Mouse (Mus musculus) heart, adult 2 months (tissue): ENCODE results near the gene Satb2. TPM values are rescaled to one million over a fixed set of nuclear protein-coding genes. Genes with fewer than 3 reads are reported as not detected.

Experiments used
- DNase-seq, 2 experiments: peaks; one replicate each; pipeline ENCODE4 v3.0.0; 2021
- H3K27ac ChIP-seq: fragments of 200-600 bp; 2 replicates; pipeline ENCODE4 v1.8.1; 2022
- H3K27me3 ChIP-seq: fragments of 200-500 bp; 2 replicates; pipeline ENCODE4 v1.6.1; 2012; ENCODE audit warnings: mild to moderate bottlenecking, low read length, inconsistent platforms, mixed read lengths; ENCODE audit not compliant: control insufficient read depth, insufficient read depth
- H3K36me3 ChIP-seq: fragments of 200-500 bp; 2 replicates; pipeline ENCODE4 v1.6.1; 2012; ENCODE audit warnings: low read length, inconsistent platforms; ENCODE audit not compliant: control insufficient read depth, insufficient read depth
- H3K4me1 ChIP-seq: fragments of 200-500 bp; 2 replicates; pipeline ENCODE4 v1.6.1; 2011; ENCODE audit warnings: low read length; ENCODE audit not compliant: control insufficient read depth, insufficient read depth
- H3K4me3 ChIP-seq: fragments of 200-600 bp; 2 replicates; pipeline ENCODE4 v1.8.1; 2022
- H3K79me2 ChIP-seq: fragments of 200-500 bp; replicated peaks from 2 replicates; pipeline ENCODE4 v1.6.1; 2012; ENCODE audit warnings: mild to moderate bottlenecking, inconsistent platforms, low read length, moderate library complexity, mixed read lengths; ENCODE audit not compliant: control insufficient read depth, insufficient read depth
- H3K9ac ChIP-seq: fragments of 200-500 bp; 2 replicates; pipeline ENCODE4 v1.6.1; 2012; ENCODE audit warnings: low read depth, mild to moderate bottlenecking, control low read depth, inconsistent platforms, low read length, mixed read lengths
- CTCF ChIP-seq: fragments of 200-600 bp; IDR thresholded peaks from 2 replicates; pipeline ENCODE4 v1.8.1; 2022; ENCODE audit warnings: antibody characterized with exemption, mild to moderate bottlenecking, moderate library complexity
- EP300 ChIP-seq: fragments of 200-500 bp; IDR thresholded peaks from 2 replicates; pipeline ENCODE4 v1.6.1; 2011; ENCODE audit warnings: low read depth, low read length, control low read depth; ENCODE audit not compliant: insufficient read depth
- POLR2A ChIP-seq: fragments of 200-500 bp; IDR thresholded peaks from 2 replicates; pipeline ENCODE4 v1.6.1; 2011; ENCODE audit warnings: mild to moderate bottlenecking, low read depth, low read length, control low read depth; ENCODE audit not compliant: insufficient read depth
- WGBS: fragments of 180-500 bp; shearing (Covaris S2); methylation state at CpG from one replicate; pipeline ENCODE4 v1.1.7; 2018; 5-methylcytosine and 5-hydroxymethylcytosine counted together
- intact Hi-C: fragments of 180-260 bp; cut with DNase I; formaldehyde crosslinking; loops from one replicate; pipeline ENCODE4 v1.15.1; 2025
- polyA plus RNA-seq: library from polyadenylated mRNA; depleted of rRNA; stranded (reverse); fragments of >200 nt; gene quantifications from 2 replicates; pipeline ENCODE4 v1.2.3, GENCODE M21; 2012
- total RNA-seq, 2 experiments: library from RNA; stranded (reverse); gene quantifications; 2 replicates each; pipeline ENCODE4 v1.2.3; 2021

Satb2 gene
- total and polyA plus RNA-seq, 3 experiments: 0.14 to 0.39 (median 0.25) TPM

- Histone ChIP-seq H3K9ac (no peak overlapping the region), H3K27ac (no peak overlapping the region), H3K4me1 (no peaks in the 10 kb centered on the region), H3K4me3 (no peak overlapping the region), H3K79me2 (no peaks in the 10 kb centered on the region), H3K27me3 (no peaks in the 10 kb centered on the region), H3K36me3 (no peaks in the 10 kb centered on the region)
- no peak for DNase-seq
- WGBS: 88% methylated on average over 8 of the region's 8 CpGs
- TF ChIP-seq POLR2A: no peak
- TF ChIP-seq EP300: no peak
- TF ChIP-seq CTCF: no peak
- intact Hi-C loops: no loop called here
Observed at GRCm38 (mm10) chr1:56832738-56833137, 145.7 kb downstream of the Satb2 start.

DNA sequence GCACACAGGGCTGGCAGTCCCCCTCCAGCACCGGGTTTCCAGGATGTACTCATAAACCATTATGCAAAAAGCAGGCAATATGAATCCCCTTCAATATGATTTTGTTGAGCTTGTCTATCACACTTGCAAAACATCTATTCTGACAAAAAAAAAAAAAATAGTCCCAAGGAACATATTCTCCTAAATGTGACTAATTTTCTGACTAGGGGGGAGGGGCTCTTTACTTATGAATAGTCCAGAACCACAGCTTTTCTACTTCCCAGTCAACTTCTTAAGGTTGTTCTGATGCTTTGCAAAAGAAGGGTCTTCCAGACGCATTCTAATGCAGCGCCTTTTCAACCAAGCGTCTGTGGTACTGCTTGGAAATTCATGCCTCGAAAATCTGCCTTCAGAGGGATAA, 155.7 kb downstream of the Satb2 start:
- TF ChIP-seq CTCF (no peak), POLR2A (no peak), EP300 (no peak)
- Histone ChIP-seq H3K79me2 (no peaks in the 10 kb centered on the region), H3K27ac (no peak overlapping the region), H3K4me3 (no peak overlapping the region), H3K9ac (no peak overlapping the region), H3K36me3 (no peaks in the 10 kb centered on the region), H3K27me3 (no peaks in the 10 kb centered on the region), H3K4me1 (no peaks in the 10 kb centered on the region)
- intact Hi-C loops: no loop called here
- 85% methylated on average over 5 of the region's 5 CpGs for WGBS
- no peak for DNase-seq

DNA sequence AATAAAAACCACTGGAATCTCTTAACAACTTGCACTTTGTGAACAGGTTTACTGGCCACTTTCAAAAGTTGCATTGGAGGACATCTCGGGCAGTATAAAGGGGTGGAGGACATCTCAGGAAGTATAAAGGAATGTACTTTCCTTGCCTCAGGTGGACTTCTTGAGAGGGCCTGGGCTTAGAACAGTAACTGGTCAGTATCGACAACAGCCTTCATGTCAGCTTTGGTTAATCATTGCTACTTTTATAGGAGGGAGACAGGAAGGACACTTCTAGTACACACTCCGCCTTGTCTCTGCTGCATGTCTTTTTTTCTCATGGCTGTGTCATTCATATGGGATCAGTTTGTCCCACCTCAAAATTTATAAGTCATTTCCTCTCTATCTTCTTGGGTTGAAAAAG, 156.4 kb downstream of the Satb2 start:
- Histone ChIP-seq H3K4me3 (no peak overlapping the region), H3K36me3 (no peaks in the 10 kb centered on the region), H3K27ac (no peak overlapping the region), H3K27me3 (no peaks in the 10 kb centered on the region), H3K79me2 (no peaks in the 10 kb centered on the region), H3K9ac (no peak overlapping the region), H3K4me1 (no peaks in the 10 kb centered on the region)
- no peak for DNase-seq
- WGBS: 89% methylated on average over 3 of the region's 3 CpGs
- TF ChIP-seq POLR2A: no peak
- no peak for TF ChIP-seq EP300
- TF ChIP-seq CTCF: no peak
- intact Hi-C loops: no loop called here

- no peak for DNase-seq
- Histone ChIP-seq H3K4me3 (no peak overlapping the region), H3K79me2 (no peaks in the 10 kb centered on the region), H3K27ac (no peak overlapping the region), H3K4me1 (no peaks in the 10 kb centered on the region), H3K27me3 (no peaks in the 10 kb centered on the region), H3K36me3 (no peaks in the 10 kb centered on the region), H3K9ac (no peak overlapping the region)
- intact Hi-C loops: no loop called here
- TF ChIP-seq EP300 (no peak), CTCF (no peak), POLR2A (no peak)
Observed at GRCm38 (mm10) chr1:56813506-56813905, 164.9 kb downstream of the Satb2 start.

- WGBS: 89% methylated on average over 4 of the region's 4 CpGs
- no peaks in the 10 kb centered on the region for H3K4me1 ChIP-seq
- H3K4me3 ChIP-seq: no peak overlapping the region
- intact Hi-C loops: no loop called here
- no peaks in the 10 kb centered on the region for H3K27me3 ChIP-seq
- no peaks in the 10 kb centered on the region for H3K36me3 ChIP-seq
- H3K79me2 ChIP-seq: no peaks in the 10 kb centered on the region
- no peak overlapping the region for H3K27ac ChIP-seq
- no peak for DNase-seq
- no peak overlapping the region for H3K9ac ChIP-seq
- no peak for TF ChIP-seq CTCF
- TF ChIP-seq POLR2A: no peak
- TF ChIP-seq EP300: no peak
Observed at GRCm38 (mm10) chr1:56812961-56813360, 165.5 kb downstream of the Satb2 start.

- Histone ChIP-seq H3K36me3 (no peaks in the 10 kb centered on the region), H3K79me2 (no peaks in the 10 kb centered on the region), H3K9ac (no peak overlapping the region), H3K27me3 (no peaks in the 10 kb centered on the region), H3K27ac (no peak overlapping the region), H3K4me3 (no peak overlapping the region), H3K4me1 (no peaks in the 10 kb centered on the region)
- TF ChIP-seq CTCF (no peak), EP300 (no peak), POLR2A (no peak)
- 96% methylated on average over 3 of the region's 3 CpGs for WGBS
- no peak for DNase-seq
- intact Hi-C loops: no loop called here
Observed at GRCm38 (mm10) chr1:56811486-56811885, 167.0 kb downstream of the Satb2 start.
